Mouse (Mus musculus) heart, embryonic 15.5 days (tissue): ENCODE data around the gene Ptpn5. TPM values are rescaled to one million over a fixed set of nuclear protein-coding genes. Genes with fewer than 3 reads are reported as not detected.

ENCODE experiments used
- ATAC-seq: fragments of 200-750 bp; cut with Nextera tagmentation; replicated peaks from 2 replicates; pipeline ENCODE4 v1.8.0; 2017; ENCODE audit warnings: low read depth, moderate TSS enrichment; ENCODE audit not compliant: insufficient number of reproducible peaks, insufficient read depth, low FRiP score
- H3K27ac ChIP-seq: fragments of 300-500 bp; sonication (generic); 2 replicates; pipeline ENCODE4 v1.5.1; 2015; ENCODE audit warnings: mild to moderate bottlenecking, inconsistent platforms
- H3K27me3 ChIP-seq: fragments of 300-500 bp; sonication (generic); 2 replicates; pipeline ENCODE4 v1.6.1; 2015; ENCODE audit warnings: inconsistent platforms
- H3K36me3 ChIP-seq: fragments of 300-500 bp; sonication (generic); 2 replicates; pipeline ENCODE4 v1.6.1; 2015; ENCODE audit warnings: mild to moderate bottlenecking, inconsistent platforms
- H3K4me1 ChIP-seq: fragments of 300-500 bp; sonication (generic); replicated peaks from 2 replicates; pipeline ENCODE4 v1.6.1; 2015; ENCODE audit warnings: inconsistent platforms
- H3K4me2 ChIP-seq: fragments of 300-500 bp; sonication (generic); 2 replicates; pipeline ENCODE4 v1.6.1; 2015; ENCODE audit warnings: inconsistent platforms, mild to moderate bottlenecking, moderate library complexity
- H3K4me3 ChIP-seq: fragments of 300-500 bp; sonication (generic); 2 replicates; pipeline ENCODE4 v1.5.1; 2015; ENCODE audit warnings: mild to moderate bottlenecking, inconsistent platforms
- H3K9ac ChIP-seq: fragments of 300-500 bp; sonication (generic); 2 replicates; pipeline ENCODE4 v1.6.1; 2015; ENCODE audit warnings: mild to moderate bottlenecking, inconsistent platforms
- H3K9me3 ChIP-seq: fragments of 300-500 bp; sonication (generic); replicated peaks from 2 replicates; pipeline ENCODE4 v1.6.1; 2016; ENCODE audit warnings: inconsistent platforms
- WGBS: fragments of 180-500 bp; shearing (Covaris S2); methylation state at CpG from one replicate; pipeline ENCODE4 v1.1.7; 2015; ENCODE audit warnings: mixed read lengths; 5-methylcytosine and 5-hydroxymethylcytosine counted together
- polyA plus RNA-seq: library from polyadenylated mRNA; unstranded; fragments of >200 nt; fragmentation: Nextera tagmentation; extraction: Ambion mirVana; gene quantifications from 2 replicates; pipeline ENCODE4 v1.2.1, GENCODE M21; 2015

Ptpn5 gene
- polyA plus RNA-seq, 1 experiment from 2014 or later, result 0.44 TPM

GRCm38 (mm10) chr7:47110511-47110910, 23.0 kb downstream of the Ptpn5 start:
- H3K9me3 ChIP-seq, result no peaks in the 10 kb centered on the region
- no peak overlapping the region for H3K4me2 ChIP-seq
- no peak overlapping the region for H3K9ac ChIP-seq
- H3K4me3 ChIP-seq, result no peak overlapping the region
- peaks cover under 1% of the 10 kb centered on the region; the same call in 1 of the 2 replicates for H3K27me3 ChIP-seq
- no peak overlapping the region for H3K27ac ChIP-seq
- ATAC-seq, result no peak
- H3K36me3 ChIP-seq, result no peaks in the 10 kb centered on the region
- no peaks in the 10 kb centered on the region for H3K4me1 ChIP-seq
- WGBS, result 64% methylated on average over 7 of the region's 7 CpGs

GRCm38 (mm10) chr7:47108779-47109189, 24.7 kb downstream of the Ptpn5 start:
- no peaks in the 10 kb centered on the region for H3K9me3 ChIP-seq
- H3K4me1 ChIP-seq, result no peaks in the 10 kb centered on the region
- no peak overlapping the region for H3K4me3 ChIP-seq
- no peak overlapping the region for H3K4me2 ChIP-seq
- 72% methylated on average over 13 of the region's 13 CpGs for WGBS
- no peaks in the 10 kb centered on the region for H3K27me3 ChIP-seq
- no peak overlapping the region for H3K9ac ChIP-seq
- H3K27ac ChIP-seq, result no peak overlapping the region
- no peaks in the 10 kb centered on the region for H3K36me3 ChIP-seq
- ATAC-seq, result no peak

GRCm38 (mm10) chr7:47106949-47107348, 26.5 kb downstream of the Ptpn5 start:
- no peak overlapping the region for H3K27ac ChIP-seq
- no peaks in the 10 kb centered on the region for H3K4me1 ChIP-seq
- no peak overlapping the region for H3K4me2 ChIP-seq
- H3K9me3 ChIP-seq, result no peaks in the 10 kb centered on the region
- H3K36me3 ChIP-seq, result no peaks in the 10 kb centered on the region
- H3K4me3 ChIP-seq, result no peak overlapping the region
- H3K27me3 ChIP-seq, result no peaks in the 10 kb centered on the region
- ATAC-seq, result no peak
- H3K9ac ChIP-seq, result no peak overlapping the region

GRCm38 (mm10) chr7:47103671-47104414, 29.6 kb downstream of the Ptpn5 start:
- no peak overlapping the region for H3K9ac ChIP-seq
- H3K27me3 ChIP-seq, result no peaks in the 10 kb centered on the region
- H3K4me3 ChIP-seq, result no peak overlapping the region
- no peaks in the 10 kb centered on the region for H3K36me3 ChIP-seq
- no peaks in the 10 kb centered on the region for H3K4me1 ChIP-seq
- WGBS, result 54% methylated on average over 1 of the region's 1 CpGs
- H3K27ac ChIP-seq, result no peak overlapping the region
- no peak overlapping the region for H3K4me2 ChIP-seq
- H3K9me3 ChIP-seq, result no peaks in the 10 kb centered on the region
- no peak for ATAC-seq

GRCm38 (mm10) chr7:47102970-47103369, 30.5 kb downstream of the Ptpn5 start:
- H3K4me1 ChIP-seq, result no peaks in the 10 kb centered on the region
- H3K27ac ChIP-seq, result no peak overlapping the region
- H3K9me3 ChIP-seq, result no peaks in the 10 kb centered on the region
- 58% methylated on average over 2 of the region's 2 CpGs for WGBS
- H3K27me3 ChIP-seq, result no peaks in the 10 kb centered on the region
- no peak overlapping the region for H3K4me2 ChIP-seq
- H3K36me3 ChIP-seq, result no peaks in the 10 kb centered on the region
- no peak overlapping the region for H3K9ac ChIP-seq
- ATAC-seq, result no peak
- H3K4me3 ChIP-seq, result no peak overlapping the region

GRCm38 (mm10) chr7:47100615-47101014, 32.9 kb downstream of the Ptpn5 start:
- WGBS, result 75% methylated on average over 6 of the region's 6 CpGs

GRCm38 (mm10) chr7:47099306-47099705, 34.2 kb downstream of the Ptpn5 start:
- Histone ChIP-seq H3K9ac (no peak overlapping the region), H3K4me1 (no peaks in the 10 kb centered on the region; the same call in 1 of the 2 replicates), H3K9me3 (no peaks in the 10 kb centered on the region), H3K36me3 (no peaks in the 10 kb centered on the region), H3K27ac (no peak overlapping the region), H3K27me3 (no peaks in the 10 kb centered on the region), H3K4me2 (no peak overlapping the region), H3K4me3 (no peak overlapping the region)
- ATAC-seq, result no peak
- WGBS, result 71% methylated on average over 7 of the region's 7 CpGs

More at GRCm38 (mm10) chr7:47100615-47101014, 32.9 kb downstream of the Ptpn5 start:
- Histone ChIP-seq H3K9me3 (no peaks in the 10 kb centered on the region), H3K27me3 (no peaks in the 10 kb centered on the region), H3K9ac (no peak overlapping the region), H3K4me2 (no peak overlapping the region), H3K4me1 (no peaks in the 10 kb centered on the region; the same call in 1 of the 2 replicates), H3K27ac (no peak overlapping the region), H3K36me3 (no peaks in the 10 kb centered on the region), H3K4me3 (no peak overlapping the region)
- no peak for ATAC-seq

- no peaks in the 10 kb centered on the region for H3K9me3 ChIP-seq
- ATAC-seq, result no peak
- H3K4me3 ChIP-seq, result no peak overlapping the region
- no peaks in the 10 kb centered on the region for H3K36me3 ChIP-seq
- no peak overlapping the region for H3K27ac ChIP-seq
- H3K4me2 ChIP-seq, result no peak overlapping the region
- 57% methylated on average over 7 of the region's 7 CpGs for WGBS
- no peaks in the 10 kb centered on the region for H3K27me3 ChIP-seq
- no peaks in the 10 kb centered on the region; the same call in 1 of the 2 replicates for H3K4me1 ChIP-seq
- H3K9ac ChIP-seq, result no peak overlapping the region
Measured at GRCm38 (mm10) chr7:47098044-47098443, 35.4 kb downstream of the Ptpn5 start.

GRCm38 (mm10) chr7:47094969-47095368, 38.5 kb downstream of the Ptpn5 start:
- Histone ChIP-seq H3K27me3 (no peaks in the 10 kb centered on the region), H3K4me2 (no peak overlapping the region), H3K9ac (no peak overlapping the region), H3K27ac (no peak overlapping the region), H3K36me3 (no peaks in the 10 kb centered on the region), H3K9me3 (no peaks in the 10 kb centered on the region), H3K4me1 (no peaks in the 10 kb centered on the region; the same call in 1 of the 2 replicates), H3K4me3 (no peak overlapping the region)
- WGBS, result 71% methylated on average over 2 of the region's 2 CpGs
- ATAC-seq, result no peak

- no peaks in the 10 kb centered on the region; the same call in 1 of the 2 replicates for H3K4me1 ChIP-seq
- H3K36me3 ChIP-seq, result no peaks in the 10 kb centered on the region
- ATAC-seq, result no peak
- no peak overlapping the region for H3K9ac ChIP-seq
- H3K27me3 ChIP-seq, result no peaks in the 10 kb centered on the region
- 84% methylated on average over 5 of the region's 5 CpGs for WGBS
- no peak overlapping the region for H3K4me3 ChIP-seq
- no peaks in the 10 kb centered on the region for H3K9me3 ChIP-seq
- H3K4me2 ChIP-seq, result no peak overlapping the region
- H3K27ac ChIP-seq, result no peak overlapping the region
Measured at GRCm38 (mm10) chr7:47093935-47094334, 39.5 kb downstream of the Ptpn5 start.

- H3K4me1 ChIP-seq, result peaks cover 3% of the 10 kb centered on the region; the same call in 1 of the 2 replicates
- ATAC-seq, result no peak
- H3K9ac ChIP-seq, result no peak overlapping the region
- H3K27ac ChIP-seq, result no peak overlapping the region
- no peak overlapping the region for H3K4me3 ChIP-seq
- H3K9me3 ChIP-seq, result no peaks in the 10 kb centered on the region
- H3K4me2 ChIP-seq, result no peak overlapping the region
- H3K27me3 ChIP-seq, result no peaks in the 10 kb centered on the region
- no peaks in the 10 kb centered on the region for H3K36me3 ChIP-seq
- WGBS, result 61% methylated on average over 1 of the region's 1 CpGs
Measured at GRCm38 (mm10) chr7:47085075-47085474, 48.4 kb downstream of the Ptpn5 start.

GRCm38 (mm10) chr7:47081277-47081676, 52.2 kb downstream of the Ptpn5 start:
- Histone ChIP-seq H3K4me1 (peaks cover 3% of the 10 kb centered on the region; the same call in 1 of the 2 replicates), H3K4me3 (no peak overlapping the region), H3K27ac (no peak overlapping the region), H3K9ac (no peak overlapping the region), H3K9me3 (no peaks in the 10 kb centered on the region), H3K36me3 (no peaks in the 10 kb centered on the region), H3K27me3 (no peaks in the 10 kb centered on the region), H3K4me2 (no peak overlapping the region)
- ATAC-seq, result no peak
- 28% methylated on average over 6 of the region's 6 CpGs for WGBS
